Mouse (Mus musculus): ENCODE data around the gene Il21r.

Il21r gene

GRCm38 (mm10) chr7:125649013-125649412 is 45.8 kb downstream of the Il21r start:
- no peak for DNase-seq

- no peak for DNase-seq
Measured at GRCm38 (mm10) chr7:125657511-125657910, 54.3 kb downstream of the Il21r start.

- DNase-seq, result no peak
Measured at GRCm38 (mm10) chr7:125663654-125664053, 60.4 kb downstream of the Il21r start.

- no peak for DNase-seq
Measured at GRCm38 (mm10) chr7:125670865-125671264, 67.6 kb downstream of the Il21r start.

DNA sequence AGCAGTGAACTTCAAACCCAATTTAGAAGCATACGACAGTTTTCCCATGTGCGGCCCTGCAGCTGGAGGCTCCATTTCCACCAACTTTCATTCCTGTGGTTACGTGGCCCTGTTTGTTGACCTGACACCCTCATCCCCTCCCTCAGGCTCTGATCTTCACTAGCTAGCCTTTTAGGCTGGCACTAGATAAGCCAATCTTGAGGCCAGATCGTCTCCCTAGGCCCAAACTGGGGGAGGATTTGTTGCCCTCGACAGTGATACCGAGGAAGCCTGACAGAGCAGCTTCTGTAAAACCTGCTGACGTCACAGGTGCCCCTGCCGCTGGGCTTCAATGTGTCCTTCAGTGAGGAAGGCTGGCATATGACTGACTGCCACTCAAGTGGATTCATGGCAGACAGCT is 68.2 kb downstream of the Il21r start:
- no peak for DNase-seq

- DNase-seq, result peak; percentile 10 to 16
Measured at GRCm38 (mm10) chr7:125674916-125675315, 71.7 kb downstream of the Il21r start.

- peak; percentile 8 to 11 for DNase-seq
Measured at GRCm38 (mm10) chr7:125678756-125679155, 75.5 kb downstream of the Il21r start.

DNA sequence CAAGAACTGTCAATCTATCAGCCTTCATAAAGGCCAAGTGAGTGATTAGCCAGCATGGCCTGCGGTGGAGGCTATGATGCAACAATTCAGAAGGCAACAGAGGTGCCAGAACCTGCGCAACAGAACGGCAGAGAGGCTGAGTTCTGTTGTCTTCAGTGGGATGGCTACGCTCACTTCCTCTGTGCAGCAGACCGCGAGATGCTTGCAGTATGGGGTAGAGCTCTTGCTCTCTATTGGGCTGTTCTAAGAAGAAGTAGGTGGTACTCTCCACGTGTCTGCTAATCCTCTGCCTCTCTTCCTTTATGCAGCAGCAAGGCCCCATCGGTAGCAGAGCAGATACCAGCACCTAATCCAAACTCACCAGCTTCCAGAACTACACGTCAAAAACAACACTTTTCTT is 76.7 kb downstream of the Il21r start:
- DNase-seq, result no peak
